Mouse (Mus musculus): ENCODE measurements around the gene Klra2. TPM values are rescaled to one million over a fixed set of nuclear protein-coding genes. Genes with fewer than 3 reads are reported as not detected.

The Klra2 gene
- polyA plus RNA-seq, 1 experiment from 2014 or later = 0.20 TPM

DNA sequence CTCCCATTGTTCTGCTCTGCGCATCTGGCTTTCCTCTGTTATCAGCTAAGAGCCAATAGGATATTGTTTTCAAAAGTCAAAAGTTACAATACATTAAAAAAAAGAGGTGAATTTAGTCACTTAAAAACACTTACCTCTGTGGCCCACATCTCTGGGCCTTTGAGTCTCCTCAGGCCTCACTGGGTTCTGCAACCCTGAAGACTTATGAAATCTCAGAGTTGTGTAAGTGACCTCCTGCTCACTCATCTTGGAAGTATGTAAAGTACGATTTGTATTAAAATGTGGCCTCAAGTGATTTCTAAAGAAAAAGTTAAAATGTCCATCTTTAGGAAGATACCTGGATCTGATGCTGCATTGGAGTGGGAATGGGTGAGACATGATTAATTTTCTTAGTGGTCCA lies 2.1 kb downstream of the Klra2 start:
- 80% methylated on average over 2 of the region's 2 CpGs for WGBS
- no peak for TF ChIP-seq CTCF (IDR thresholded peaks at IDR 0.05; ENCODE audit: low read depth)
- no peaks in the 10 kb centered on the region for H3K36me3 ChIP-seq (ENCODE audit: insufficient read depth, low read length)
- no peak overlapping the region for H3K4me2 ChIP-seq (ENCODE audit: low read length)
- no peak overlapping the region for H3K27ac ChIP-seq
- H3K4me1 ChIP-seq (replicated peaks; ENCODE audit: insufficient read depth, low read length) = no peaks in the 10 kb centered on the region
- no peaks in the 10 kb centered on the region for H3K9me3 ChIP-seq (replicated peaks; ENCODE audit: low read length)
- no peaks in the 10 kb centered on the region for H3K27me3 ChIP-seq (ENCODE audit: insufficient read depth, low read length)
- no peak overlapping the region for H3K4me3 ChIP-seq (replicated peaks; ENCODE audit: low read depth, low read length)
- no peak for ATAC-seq (replicated peaks; ENCODE audit: low FRiP score, low read depth)
- no peak overlapping the region for H3K9ac ChIP-seq (ENCODE audit: low read depth, low read length)
- DNase-seq (ENCODE audit: low spot score) = no peak

Other genes with a start within 250 kb of the Klra2 start
- 68.1 and 71.8 TPM in 2 replicates for gene Magohb, start 45.9 kb upstream of the Klra2 start, polyA plus RNA-seq (2015; fragmentation: Nextera tagmentation; extraction: Ambion mirVana)
- 3.2 and 3.6 TPM in 2 replicates for gene Styk1, start 106.2 kb upstream of the Klra2 start, polyA plus RNA-seq (2015; fragmentation: Nextera tagmentation; extraction: Ambion mirVana)
- 51.5 and 65.9 TPM in 2 replicates for gene Ybx3, start 141.1 kb upstream of the Klra2 start, polyA plus RNA-seq (2015; fragmentation: Nextera tagmentation; extraction: Ambion mirVana)
- not detected in 2 replicates for gene 5430401F13Rik, start 239.0 kb upstream of the Klra2 start, polyA plus RNA-seq (2015; fragmentation: Nextera tagmentation; extraction: Ambion mirVana)
- gene Gm6619, start 239.0 kb upstream of the Klra2 start, polyA plus RNA-seq (2015; fragmentation: Nextera tagmentation; extraction: Ambion mirVana) = not detected in 2 replicates

All from kidney, postnatal 0 days (tissue).